Mouse (Mus musculus) monocyte, adult 2 months (primary cell): ENCODE results near the gene Hspa12b.
A peak's percentile ranks its signal among the peaks of the same experiment; 100 is the strongest.

Experiments used
- DNase-seq, 2 experiments: peaks; one replicate each; pipeline ENCODE4 v3.0.0; 2022; ENCODE audit warnings: low spot score in 2 of 2, low read depth in 1 of 2

The Hspa12b gene

DNA sequence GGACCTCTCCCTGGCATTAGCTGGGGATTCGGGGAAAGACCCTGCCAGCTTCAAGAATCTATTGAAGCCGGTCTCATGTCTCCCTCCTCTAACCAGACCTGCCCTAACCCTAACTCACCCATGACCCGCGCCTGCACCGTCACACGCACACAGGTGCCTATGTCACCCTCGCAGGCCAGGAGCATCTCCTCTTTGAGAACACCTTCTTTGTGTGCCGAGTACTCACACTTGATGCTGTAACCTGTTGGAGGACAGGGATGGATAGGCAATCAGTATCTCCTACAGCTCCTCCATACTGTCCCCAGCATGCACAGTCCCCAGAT lies 19.9 kb downstream of the Hspa12b start:
- DNase-seq = no peak

DNA sequence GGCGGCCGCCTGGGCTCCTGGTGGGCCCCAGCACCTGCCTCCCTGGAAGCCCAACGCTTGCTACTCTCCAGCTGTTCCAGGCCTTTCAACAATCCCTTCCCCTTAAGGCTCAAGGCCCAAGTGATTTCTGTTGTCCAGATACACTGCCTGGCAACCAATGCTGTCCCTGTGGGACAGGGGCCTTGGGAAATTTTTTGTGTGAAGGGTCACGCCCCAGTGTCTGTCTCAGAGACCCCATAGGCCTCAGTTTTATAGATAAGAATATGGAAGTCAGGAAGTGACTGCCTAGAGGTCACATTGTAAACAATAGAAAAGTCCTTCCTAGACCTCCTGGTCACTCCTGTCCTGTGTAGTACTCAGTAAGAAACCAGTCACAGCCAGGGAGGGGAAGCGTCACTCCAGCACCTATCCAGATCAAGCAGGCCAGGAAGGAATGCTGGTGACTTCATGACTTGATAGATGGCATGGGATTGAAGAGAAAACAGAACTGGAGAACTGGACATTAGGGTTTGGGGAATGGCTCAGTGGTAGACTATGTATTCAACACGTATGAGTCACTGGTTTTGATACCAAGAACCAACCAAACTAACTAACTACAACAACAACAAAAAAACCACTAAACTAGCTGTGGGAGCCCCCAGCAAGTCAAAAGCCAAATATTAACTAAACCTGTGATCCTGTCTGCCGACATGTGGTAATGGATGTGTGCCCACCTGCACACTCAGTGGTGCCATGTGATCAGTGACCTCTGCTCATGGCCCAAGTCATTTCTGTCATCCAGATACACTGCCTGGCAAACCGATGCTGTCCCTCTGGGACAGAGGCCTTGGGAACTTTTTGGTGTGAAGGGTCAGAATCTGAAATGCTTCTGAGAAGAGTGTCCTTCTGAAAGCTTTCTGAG lies 21.5 kb downstream of the Hspa12b start:
- DNase-seq = no peak

DNA sequence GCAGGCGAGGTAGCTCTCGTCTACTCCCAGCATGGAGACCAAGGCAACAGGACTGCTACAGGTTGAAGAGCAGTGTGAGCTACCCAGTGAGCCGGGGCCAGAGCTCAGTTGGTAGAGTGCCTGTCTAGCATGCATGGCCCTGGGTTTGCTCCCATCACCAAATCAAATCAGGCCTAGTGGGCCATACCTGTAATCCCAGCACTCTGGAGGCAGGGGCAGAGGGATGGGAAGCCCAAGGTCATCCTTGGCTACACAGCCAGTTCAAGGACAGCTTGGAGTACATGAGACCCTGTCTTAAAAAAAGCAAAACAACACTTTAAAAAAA lies 22.1 kb downstream of the Hspa12b start:
- DNase-seq = no peak

DNA sequence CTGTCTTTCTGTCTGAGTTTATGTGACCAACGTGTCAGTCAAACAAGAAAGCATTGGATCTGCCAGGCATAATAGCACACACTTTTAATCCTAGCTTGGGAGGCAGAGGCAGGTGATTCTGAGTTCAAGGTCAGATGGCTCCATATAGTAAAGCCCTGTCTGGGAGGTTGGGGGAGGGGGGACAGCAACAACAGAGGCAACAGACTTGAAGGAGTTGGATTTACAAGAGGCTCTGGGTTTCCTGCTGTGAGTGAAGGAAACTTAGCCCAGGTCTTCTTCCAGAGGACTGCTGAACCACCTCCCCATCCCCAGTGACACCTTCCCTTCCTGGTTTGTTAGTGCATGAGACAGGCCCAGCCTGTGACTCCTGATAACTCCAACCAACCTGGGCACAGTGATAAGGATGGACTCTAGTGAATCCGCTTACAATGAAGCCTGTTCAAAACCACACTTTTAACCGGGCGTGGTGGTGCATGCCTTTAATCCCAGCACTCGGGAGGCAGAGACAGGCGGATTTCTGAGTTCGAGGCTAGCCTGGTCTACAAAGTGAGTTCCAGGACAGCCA lies 25.2 kb downstream of the Hspa12b start:
- DNase-seq = no peak

DNA sequence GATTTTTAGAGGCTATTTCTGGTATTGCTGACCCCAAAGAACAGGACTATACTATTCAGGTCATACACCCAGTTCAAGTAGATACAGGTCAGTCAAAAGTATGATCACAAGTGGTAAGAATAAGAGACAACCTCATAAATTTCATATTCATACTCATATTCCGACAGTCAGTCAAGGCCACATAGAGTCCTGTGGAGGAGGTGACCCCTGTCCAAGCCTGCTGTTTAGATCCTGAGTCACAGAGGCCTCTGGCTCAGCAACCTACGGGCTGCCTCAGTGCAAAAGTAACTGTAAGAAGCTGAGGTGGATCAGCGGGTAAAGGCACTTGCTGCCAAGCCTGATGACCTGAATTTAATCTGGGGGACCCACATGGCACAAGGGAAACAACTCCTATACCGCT lies 27.0 kb downstream of the Hspa12b start:
- no peak for DNase-seq

DNA sequence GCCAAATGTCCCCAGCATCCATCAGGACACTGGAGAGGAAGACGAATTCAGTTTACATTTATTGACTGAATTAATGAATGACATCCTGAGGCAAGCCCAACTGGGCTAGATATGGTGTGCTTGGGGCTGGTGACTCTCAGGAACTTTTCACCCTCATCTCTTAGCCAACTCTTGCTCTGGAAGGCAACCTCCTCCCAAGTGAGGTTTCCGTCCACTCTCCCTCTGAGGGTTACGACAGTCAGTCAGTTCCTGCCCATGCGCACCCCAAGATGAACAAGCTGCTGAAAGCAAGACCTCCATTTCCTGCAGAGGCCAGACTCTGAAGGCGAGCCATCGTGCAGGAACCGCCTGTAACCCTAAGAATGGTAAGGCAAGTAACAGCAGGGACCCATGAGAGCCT lies 29.9 kb downstream of the Hspa12b start:
- DNase-seq = no peak

DNA sequence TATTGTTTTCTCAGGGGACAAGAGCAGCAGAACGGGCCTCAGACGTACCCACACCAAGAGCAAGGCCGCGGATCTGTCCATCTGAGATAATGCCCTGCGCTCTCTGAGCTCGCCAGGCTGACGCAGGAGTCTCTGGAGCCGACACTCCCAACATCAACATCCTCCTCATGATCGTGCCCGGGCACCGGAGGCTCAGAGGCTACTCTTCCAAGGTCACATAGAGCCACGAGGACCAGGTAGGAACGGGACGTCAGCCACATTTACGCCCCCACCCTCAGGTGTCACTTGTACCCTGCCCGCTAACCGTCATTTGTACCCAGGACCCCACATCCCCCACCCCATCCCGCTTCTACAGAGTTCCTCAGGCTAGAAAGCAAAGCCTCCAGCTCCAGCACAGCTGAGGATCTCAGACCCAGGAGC lies 32.4 kb downstream of the Hspa12b start:
- peak in 1 of 2 experiments; percentile 15 for DNase-seq

DNA sequence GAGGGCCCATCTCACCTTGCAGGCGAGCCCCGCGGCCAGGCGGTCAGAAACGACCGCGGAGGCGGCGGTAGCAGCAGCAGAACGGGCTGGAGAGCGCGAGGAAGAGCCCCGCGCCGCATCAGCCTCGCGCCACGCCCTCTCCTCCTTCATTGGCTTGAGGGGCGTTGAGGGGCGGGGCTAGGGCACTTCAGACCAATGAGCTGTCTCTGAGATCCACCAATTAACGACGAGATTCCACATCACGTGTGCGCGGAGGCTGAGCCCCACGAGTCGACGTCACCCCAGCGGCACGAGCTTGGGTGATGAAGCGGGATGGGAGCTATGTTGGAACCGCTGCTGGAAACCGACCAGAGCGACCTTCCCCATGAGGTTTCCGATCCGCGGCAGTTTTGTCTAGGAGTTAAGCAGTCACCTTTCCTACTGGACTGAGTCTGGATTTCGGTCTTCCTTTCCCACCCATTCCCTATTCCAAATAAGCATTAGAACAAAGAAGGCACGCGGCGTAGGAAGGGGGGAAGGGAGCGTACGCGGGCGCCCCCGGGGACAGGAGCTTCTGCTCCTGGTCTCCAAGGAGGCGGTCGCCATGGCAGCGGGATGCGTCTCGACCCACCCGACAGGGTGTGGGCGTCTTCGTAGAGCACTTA lies 33.0 kb downstream of the Hspa12b start, which contains the start of gene 1700037H04Rik:
1700037H04Rik (minus strand) TSS at position 144 of the 644 bp plus-strand sequence.
- peak; percentile 86 to 89 for DNase-seq

DNA sequence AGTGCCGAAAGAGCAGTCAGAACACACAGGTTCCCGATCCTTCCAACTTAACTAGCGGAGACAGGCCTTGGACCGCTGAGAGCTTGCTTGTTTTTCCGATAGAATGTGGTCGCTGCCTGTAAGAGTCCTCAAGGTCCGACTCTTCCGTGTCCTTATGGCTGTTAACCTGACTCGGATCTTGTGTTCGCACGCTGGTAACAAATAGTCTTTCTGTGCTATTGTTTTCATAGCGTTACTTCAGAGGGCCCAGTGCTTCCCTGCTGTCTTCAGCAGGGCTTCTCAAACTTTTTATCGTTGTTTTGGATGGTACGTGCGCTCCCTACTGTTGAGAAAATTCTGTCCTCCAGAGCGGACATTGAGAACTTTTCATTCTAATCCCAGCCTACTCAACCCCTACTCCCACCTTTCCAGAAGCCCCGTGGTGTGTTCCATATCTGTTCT lies 33.6 kb downstream of the Hspa12b start:
- DNase-seq = peak in 1 of 2 experiments; percentile 8

DNA sequence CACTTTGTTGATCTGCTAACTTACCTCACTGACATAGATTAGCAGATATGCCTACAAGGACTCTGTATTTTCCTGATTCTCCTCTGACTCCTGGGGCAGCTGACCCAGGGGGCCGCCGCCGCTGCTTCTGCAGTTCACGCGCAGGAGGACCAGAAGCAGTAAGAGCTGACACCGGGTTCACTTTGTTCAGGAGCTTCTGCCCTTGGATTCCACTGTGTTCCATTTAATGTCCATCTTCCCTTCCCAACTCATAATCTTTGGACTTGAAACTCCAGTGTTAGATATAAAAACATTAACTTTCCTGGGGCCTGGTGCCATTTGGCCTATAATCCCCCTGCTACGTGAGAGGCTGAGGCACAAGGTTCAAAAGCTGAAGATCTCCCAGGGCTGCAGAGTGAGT lies 36.8 kb downstream of the Hspa12b start:
- DNase-seq = no peak

DNA sequence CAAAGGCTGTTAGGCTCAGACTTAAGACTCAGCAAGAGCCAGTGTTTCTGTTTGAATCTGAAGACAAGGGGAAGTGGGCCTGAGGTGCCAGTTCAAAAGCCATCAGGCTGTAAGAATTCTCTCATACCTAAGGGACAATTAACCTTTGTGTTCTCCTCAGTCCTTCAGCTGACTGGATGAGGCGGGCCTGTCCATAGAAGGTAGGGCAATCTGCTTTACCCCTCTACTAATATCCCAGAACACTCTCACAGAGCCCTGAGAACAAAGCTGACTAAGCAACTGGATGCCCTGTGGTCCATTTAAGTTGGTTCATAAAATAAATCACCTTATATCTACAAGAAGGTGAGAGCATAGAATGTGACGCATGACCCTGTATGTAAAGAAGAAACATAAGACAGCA lies 39.1 kb downstream of the Hspa12b start:
- DNase-seq = no peak

DNA sequence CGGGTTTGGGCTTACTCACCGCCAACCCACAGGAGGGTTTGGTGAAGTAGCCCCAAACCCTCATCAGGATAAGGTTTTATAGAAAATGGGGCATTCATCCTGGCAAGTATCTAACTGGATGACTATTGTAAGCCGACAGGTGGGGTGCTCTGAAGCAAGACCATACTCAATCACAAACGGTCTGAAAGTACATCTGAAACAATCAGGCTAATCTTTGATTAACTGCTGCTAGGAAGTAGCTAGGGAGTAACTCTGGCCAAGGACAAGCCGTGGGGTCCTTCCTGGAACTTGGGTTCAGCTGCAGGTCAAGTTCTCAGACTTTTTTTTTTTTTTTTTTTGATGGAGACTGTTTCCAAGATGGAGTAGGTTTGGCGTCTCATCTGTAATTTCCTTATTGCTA lies 40.9 kb downstream of the Hspa12b start:
- DNase-seq = no peak

DNA sequence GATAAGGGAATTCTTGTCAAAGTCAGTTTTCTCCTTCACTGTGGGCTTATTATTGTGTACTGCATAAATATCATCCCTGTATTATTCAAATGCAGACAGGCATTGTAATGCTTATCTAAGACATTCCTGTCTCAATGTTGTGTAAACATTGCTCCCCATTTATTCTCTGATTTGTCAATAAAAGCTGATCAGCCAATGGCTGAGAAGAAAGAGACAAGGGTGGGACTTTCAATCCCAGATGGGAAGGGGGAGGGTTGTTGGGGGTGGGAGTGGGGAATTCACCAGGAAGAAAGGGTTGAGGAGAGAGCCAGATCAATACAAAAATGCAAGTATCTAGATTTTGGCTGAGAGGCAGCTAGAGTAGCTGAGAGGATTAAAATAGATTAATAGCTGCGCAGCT lies 41.8 kb downstream of the Hspa12b start:
- DNase-seq = no peak

DNA sequence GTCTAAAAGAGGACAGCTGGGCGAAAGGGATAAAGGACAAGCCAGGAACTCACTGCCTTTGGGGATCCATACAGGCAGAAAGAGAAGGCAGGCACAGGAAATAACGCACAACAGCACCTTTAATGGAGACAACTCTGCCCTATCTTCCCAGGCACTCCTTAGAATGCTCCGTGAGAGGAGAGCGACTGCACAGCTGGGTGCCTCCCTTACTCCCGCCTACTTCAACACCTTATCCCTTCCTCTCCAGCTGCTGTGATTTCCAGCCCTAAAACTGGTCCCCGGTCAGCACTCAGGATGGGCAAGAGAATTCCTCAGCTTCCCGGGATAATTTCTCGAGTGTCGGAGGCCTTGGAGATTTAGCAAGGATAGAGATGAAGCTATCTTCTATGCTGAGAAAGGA lies 43.9 kb downstream of the Hspa12b start:
- no peak for DNase-seq

DNA sequence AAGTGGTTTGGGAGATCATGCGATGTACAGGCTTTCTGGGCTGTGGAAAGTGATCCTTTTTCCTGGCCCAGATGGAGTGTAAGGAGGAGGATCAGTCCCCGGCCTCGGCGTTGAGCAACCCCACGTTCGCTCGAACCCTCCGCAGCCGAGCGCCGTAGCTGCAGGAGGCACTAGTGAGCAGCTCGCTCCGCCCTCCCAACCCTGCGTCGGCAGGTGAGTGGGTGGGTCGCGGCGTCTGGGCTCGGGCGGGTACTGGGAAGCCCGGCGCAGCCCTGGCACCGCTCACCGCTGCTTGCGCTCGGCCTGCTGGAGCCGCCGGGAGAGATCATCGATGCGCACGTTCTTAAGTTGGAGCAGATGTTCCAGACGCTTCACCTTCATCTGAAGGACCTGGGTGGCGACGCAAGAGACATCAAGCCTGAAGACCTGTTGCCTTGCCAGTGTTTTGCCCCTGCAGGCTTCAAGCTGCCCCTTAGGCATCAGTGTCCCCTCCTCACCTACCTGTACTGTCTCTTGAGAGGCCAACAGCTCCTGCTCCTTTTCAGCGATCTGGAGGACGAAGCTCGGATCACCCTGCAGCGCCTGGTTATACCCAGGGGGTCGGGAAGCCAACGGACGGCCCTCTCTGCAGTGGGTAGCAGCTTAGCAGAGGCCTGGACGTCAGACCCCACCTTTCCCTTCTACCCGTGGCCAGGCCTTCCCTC lies 44.5 kb downstream of the Hspa12b start:
- peak in 1 of 2 experiments; percentile 19 for DNase-seq

DNA sequence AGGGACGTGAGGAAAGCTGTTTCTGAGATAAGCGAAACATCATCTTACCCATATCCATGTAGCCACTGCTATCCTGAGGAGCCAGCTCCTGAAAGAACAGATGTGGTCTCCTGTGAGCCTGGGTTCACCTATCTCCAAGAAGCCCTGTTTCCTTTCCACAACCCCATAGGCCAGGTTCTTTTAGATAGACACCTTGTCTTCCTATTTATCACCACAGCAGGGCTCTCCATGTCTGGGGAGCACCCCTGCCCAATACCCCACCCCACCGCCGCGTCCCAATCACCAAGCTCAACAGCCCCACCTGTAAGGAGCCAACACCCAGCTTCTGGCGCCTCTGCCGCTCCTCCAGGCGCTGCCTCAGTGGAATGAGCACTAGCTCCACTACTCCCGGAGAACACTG lies 45.2 kb downstream of the Hspa12b start:
- no peak for DNase-seq

DNA sequence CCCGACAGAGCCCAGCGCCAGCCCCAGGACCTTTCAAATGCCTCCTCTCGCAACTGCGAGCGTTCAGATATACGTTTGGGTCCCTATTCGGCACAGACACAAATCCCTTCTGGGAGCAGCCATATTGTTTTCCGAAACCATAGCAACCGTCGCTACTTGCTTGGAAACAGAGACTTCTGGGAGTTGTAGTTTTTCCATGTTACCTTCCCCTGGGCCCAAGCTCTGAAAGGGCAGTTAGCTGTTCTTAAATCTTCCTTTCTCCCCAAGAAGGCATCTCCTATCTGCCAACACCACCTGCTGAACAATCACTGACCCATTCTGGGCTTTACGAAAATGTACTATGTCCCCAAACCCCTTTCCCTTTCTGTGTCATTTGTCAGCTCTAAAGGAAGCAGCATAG lies 47.6 kb downstream of the Hspa12b start:
- peak in 1 of 2 experiments; percentile 31 for DNase-seq

DNA sequence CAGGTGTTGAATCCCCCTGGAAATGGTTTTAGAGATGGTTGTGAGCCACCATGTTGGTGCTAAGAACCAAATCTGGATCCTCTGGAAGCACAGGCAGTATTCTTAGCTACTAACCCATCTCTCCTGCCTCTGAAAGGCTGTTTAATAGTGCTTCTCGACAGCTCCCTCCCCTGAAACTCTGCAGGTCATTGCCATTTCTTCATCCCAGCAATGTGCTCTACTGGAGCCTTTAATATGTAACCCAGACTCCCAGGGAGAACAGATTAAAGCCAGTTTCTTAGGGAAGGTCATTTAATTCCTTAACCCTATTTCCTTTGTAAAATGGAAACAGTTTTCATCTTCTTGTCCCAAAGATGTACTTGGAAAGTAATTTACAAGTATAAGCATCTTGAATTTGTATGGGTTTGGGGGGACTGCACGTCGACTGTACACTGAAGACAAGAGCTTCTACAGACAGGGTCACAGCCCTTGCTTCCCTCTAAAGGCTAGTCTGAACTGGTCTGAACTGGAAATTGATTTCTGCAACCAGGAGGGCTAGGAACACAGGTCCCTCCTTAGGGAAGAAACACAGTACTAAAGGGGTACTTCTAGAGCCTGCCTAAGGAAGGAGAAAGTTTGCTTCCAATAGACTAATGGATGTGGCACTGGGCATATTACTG lies 48.3 kb downstream of the Hspa12b start:
- no peak for DNase-seq

DNA sequence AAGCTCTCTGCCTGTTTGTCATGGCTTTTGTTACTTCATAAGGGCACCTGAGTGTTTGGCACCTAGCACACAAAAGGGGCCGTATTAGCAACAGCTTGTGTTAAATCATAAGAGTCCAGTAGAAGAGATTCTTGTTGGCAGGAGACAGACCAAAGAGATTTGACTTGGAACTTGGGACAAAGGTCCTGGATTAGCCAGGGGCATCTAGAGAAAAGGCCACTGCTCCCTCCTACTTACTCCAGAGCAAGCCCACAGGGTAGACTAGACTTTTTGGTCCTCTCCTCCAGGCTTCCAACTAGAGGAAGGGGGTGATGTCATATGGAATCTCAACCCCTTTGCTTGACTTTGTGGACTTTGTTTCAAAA lies 48.8 kb downstream of the Hspa12b start:
- no peak for DNase-seq

DNA sequence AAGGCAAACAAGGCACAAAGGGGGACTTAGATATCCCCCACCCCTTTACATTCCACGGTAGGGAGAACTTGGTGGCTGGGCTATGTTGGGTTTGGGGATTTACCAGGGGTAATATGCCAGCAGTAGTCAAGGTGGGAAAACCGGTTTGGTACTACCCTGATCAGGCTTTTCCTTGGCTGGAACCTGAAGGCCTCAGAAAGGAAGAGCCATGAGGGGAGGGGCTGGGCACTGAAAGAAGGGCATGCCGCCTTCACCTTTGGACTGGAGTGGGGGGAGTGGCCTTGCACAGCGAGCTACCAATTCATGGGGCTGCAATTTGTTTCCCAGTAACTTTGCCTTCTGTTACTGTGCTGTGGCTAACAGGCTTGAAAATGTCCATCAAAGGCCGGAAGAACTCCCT lies 49.4 kb downstream of the Hspa12b start:
- no peak for DNase-seq

DNA sequence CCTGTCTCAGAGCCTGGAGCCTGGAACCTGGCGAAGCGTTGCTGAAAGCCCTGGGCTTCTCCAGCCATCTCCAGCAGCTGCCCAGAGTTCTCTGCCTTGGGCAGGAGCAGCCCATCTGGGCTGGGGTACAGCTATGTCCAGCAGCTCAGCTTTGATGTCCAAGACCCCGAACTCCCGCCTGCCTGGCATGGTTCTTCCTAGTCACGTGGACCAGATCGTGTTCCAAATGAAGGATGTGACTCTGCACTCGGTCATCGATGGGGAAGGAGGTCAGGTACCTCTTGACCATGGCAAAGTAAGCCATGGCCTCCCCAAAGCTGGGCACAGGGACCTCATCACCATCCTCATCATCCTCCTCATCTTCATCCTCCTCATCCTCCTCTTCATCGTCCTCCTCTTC lies 50.9 kb downstream of the Hspa12b start:
- DNase-seq = no peak
